Mouse (Mus musculus) activated CD4-positive, CD25-positive, alpha-beta regulatory T cell, adult 4 months (primary cell): ENCODE results near the gene Rere. TPM values are rescaled to one million over a fixed set of nuclear protein-coding genes. Genes with fewer than 3 reads are reported as not detected.
A peak's percentile ranks its signal among the peaks of the same experiment; 100 is the strongest.
"Not testable (repeated sequence)": the region's sequence is repeated elsewhere in the genome, so short reads cannot be mapped to it uniquely, and the experiment has no call there.

ENCODE experiments used
- ATAC-seq: one replicate; pipeline ENCODE4 v1.8.0; 2017
- polyA plus RNA-seq, 2 experiments: library from polyadenylated mRNA; unstranded; fragments of 100-300 nt; shearing (Covaris generic); gene quantifications; one replicate each; pipeline ENCODE4 v1.2.1; 2017

Gene Rere
- polyA plus RNA-seq, 2 experiments from 2014 or later: 19.0 to 19.5 TPM

GRCm38 (mm10) chr4:150283993-150284392, 2.5 kb downstream of the Rere start:
- ATAC-seq: no peak

GRCm38 (mm10) chr4:150286980-150287379, 5.5 kb downstream of the Rere start:
- ATAC-seq: no peak

GRCm38 (mm10) chr4:150287463-150287862, 6.0 kb downstream of the Rere start:
- not testable (repeated sequence) for ATAC-seq

- ATAC-seq: no peak
These were observed 10.5 kb downstream of the Rere start for GRCm38 (mm10) chr4:150291900-150292299.

- ATAC-seq: no peak
These were observed 13.4 kb downstream of the Rere start for GRCm38 (mm10) chr4:150294870-150295269.

GRCm38 (mm10) chr4:150295966-150296365, 14.5 kb downstream of the Rere start:
- no peak for ATAC-seq

GRCm38 (mm10) chr4:150302726-150303125, 21.3 kb downstream of the Rere start:
- ATAC-seq: no peak

GRCm38 (mm10) chr4:150306701-150307100, 25.3 kb downstream of the Rere start:
- no peak for ATAC-seq

- no peak for ATAC-seq
These were observed 25.8 kb downstream of the Rere start for GRCm38 (mm10) chr4:150307226-150307625.

- ATAC-seq: no peak
These were observed 30.0 kb downstream of the Rere start for GRCm38 (mm10) chr4:150311431-150311830.

- ATAC-seq: no peak
These were observed 31.2 kb downstream of the Rere start for GRCm38 (mm10) chr4:150312646-150313045.

GRCm38 (mm10) chr4:150315301-150315700, 33.9 kb downstream of the Rere start:
- ATAC-seq: no peak

GRCm38 (mm10) chr4:150316546-150316945, 35.1 kb downstream of the Rere start:
- ATAC-seq: no peak

- ATAC-seq: no peak
These were observed 43.8 kb downstream of the Rere start for GRCm38 (mm10) chr4:150325046-150325801.

- no peak for ATAC-seq
These were observed 44.6 kb downstream of the Rere start for GRCm38 (mm10) chr4:150326005-150326404.

GRCm38 (mm10) chr4:150327476-150327875, 46.0 kb downstream of the Rere start:
- no peak for ATAC-seq

GRCm38 (mm10) chr4:150333927-150334682, 52.7 kb downstream of the Rere start:
- no peak for ATAC-seq

GRCm38 (mm10) chr4:150337260-150337659, 55.8 kb downstream of the Rere start:
- no peak for ATAC-seq

GRCm38 (mm10) chr4:150338906-150339650, 57.6 kb downstream of the Rere start:
- peak; percentile 95 for ATAC-seq

GRCm38 (mm10) chr4:150340796-150341525, 59.5 kb downstream of the Rere start:
- no peak for ATAC-seq

GRCm38 (mm10) chr4:150344526-150344925, 63.1 kb downstream of the Rere start:
- ATAC-seq: no peak

- ATAC-seq: no peak
These were observed 65.4 kb downstream of the Rere start for GRCm38 (mm10) chr4:150346651-150347386.
